Mouse (Mus musculus) small intestine, adult 2 months (tissue): ENCODE results near the gene Mctp1.

Experiments
- CTCF ChIP-seq: fragments of 200-500 bp; IDR thresholded peaks from 2 replicates; pipeline ENCODE4 v1.5.1; 2012; ENCODE audit warnings: low read depth, mild to moderate bottlenecking, control low read depth, inconsistent platforms, low read length, moderate library complexity, mixed read lengths; ENCODE audit not compliant: insufficient replicate concordance, insufficient read length; ENCODE audit errors: extremely low read depth
- POLR2A ChIP-seq: fragments of 200-500 bp; IDR thresholded peaks from 2 replicates; pipeline ENCODE4 v1.6.1; 2012; ENCODE audit warnings: low read depth, mild to moderate bottlenecking, control low read depth, inconsistent platforms, low read length, moderate library complexity

- TF ChIP-seq POLR2A: no peak
- TF ChIP-seq CTCF: no peak
These were observed 45.6 kb downstream of the Mctp1 start for GRCm38 (mm10) chr13:76429927-76430326.
